22 mouse cellular contexts compared by ENCODE assay signal in genomic region chr13:104596199-104596598, GRCm38 (mm10).
DNase-seq lines count a peak whose midpoint lies in the region; ATAC-seq and TF ChIP-seq lines count a peak whose summit lies in the region.
"Had no signal": no experiment of that assay in that cellular context is flagged by ENCODE, and none has a peak within 500 bp of the region (broad histone marks: within the 10 kb centered on the region; RNA-seq: fewer than 3 reads in every experiment).

No protein-coding gene starts in this region.

- no peak for TF ChIP-seq POLR2A in CH12.LX (IDR thresholded peaks at IDR 0.05; ENCODE audit: low read depth, low read length)

- H3K27me3 ChIP-seq in CH12.LX (replicated peaks) = no peaks in the 10 kb centered on the region
- no peaks in the 10 kb centered on the region for H3K27me3 ChIP-seq in limb, embryonic 10.5 days (ENCODE audit: low read depth, poor library complexity, severe bottlenecking)
- no peaks in the 10 kb centered on the region for H3K27me3 ChIP-seq in hindbrain, embryonic 10.5 days (ENCODE audit: insufficient read depth, poor library complexity, severe bottlenecking)
- H3K27me3 ChIP-seq: Patski had no signal

- no peak for TF ChIP-seq CTCF in CH12.LX (conservative IDR thresholded peaks at IDR 0.05 in 1 of 2, IDR thresholded peaks at IDR 0.05 in 1 of 2; ENCODE audit: low read depth in 2 of 2, low read length in 2 of 2)

- H3K79me2 ChIP-seq in CH12.LX (replicated peaks; ENCODE audit: control insufficient read depth, extremely low read depth, insufficient read depth, poor library complexity, severe bottlenecking) = no peaks in the 10 kb centered on the region

- no peak for DNase-seq in CH12.LX (ENCODE audit: extremely low read depth)
- DNase-seq in right cerebral cortex, postnatal 36 days (ENCODE audit: low spot score in 2 of 2) = no peak
- no peak for DNase-seq in limb, embryonic 10.5 days (ENCODE audit: low spot score)
- no peak for DNase-seq in heart, postnatal 4 days
- no peak for DNase-seq in hindbrain, embryonic 10.5 days (ENCODE audit: low spot score)
- DNase-seq: adrenal gland, adult 2 months; adrenal gland, adult 8-10 months; adrenal gland, postnatal 10 days; adrenal gland, postnatal 14 days; adrenal gland, postnatal 25 days; adrenal gland, postnatal 36 days; B cell, adult 2 months; cerebellum, adult 11 months; cerebellum, adult 11-12 months; cerebellum, adult 18-20 months; cerebellum, adult 2 months; cerebellum, adult 8-10 months had no signal

- 93% methylated on average over 4 of the region's 4 CpGs for WGBS in limb, embryonic 10.5 days
- 89% methylated on average over 4 of the region's 4 CpGs for WGBS in hindbrain, embryonic 10.5 days

- in situ Hi-C loops in CH12.LX (cut with MboI; ENCODE audit: low pct_ligation_motif_present, low pct_unique_long_range_greater_than_20kb, low sequenced_read_pairs) = no loop called here

- peak; percentile 57 for ATAC-seq in CD4-positive, CD25-positive, alpha-beta regulatory T cell, adult 4 months
- peak; percentile 40 for ATAC-seq in activated CD4-positive, CD25-positive, alpha-beta regulatory T cell, adult 4 months
- ATAC-seq in inflammation-experienced regulatory T-cells, adult 6 months = peak; percentile 58
- ATAC-seq: Patski had no signal

- no peak for TF ChIP-seq EP300 in CH12.LX (IDR thresholded peaks at IDR 0.05; ENCODE audit: low read length)

- no peak overlapping the region for H3K4me2 ChIP-seq in CH12.LX (ENCODE audit: insufficient read depth, low read depth, poor library complexity, severe bottlenecking)

- H3K4me1 ChIP-seq in CH12.LX (ENCODE audit: control insufficient read depth in 1 of 2, insufficient read depth in 2 of 2) = peaks cover 0 to 7% of the 10 kb centered on the region in 2 experiments; a peak in 2 of 4 replicates
- no peaks in the 10 kb centered on the region for H3K4me1 ChIP-seq in limb, embryonic 10.5 days
- no peaks in the 10 kb centered on the region for H3K4me1 ChIP-seq in hindbrain, embryonic 10.5 days (replicated peaks)

- H3K27ac ChIP-seq in CH12.LX (ENCODE audit: insufficient read depth, low read depth) = no peak overlapping the region
- no peak overlapping the region for H3K27ac ChIP-seq in limb, embryonic 10.5 days
- no peak overlapping the region for H3K27ac ChIP-seq in hindbrain, embryonic 10.5 days

- no peak overlapping the region for H3K9ac ChIP-seq in CH12.LX (ENCODE audit: insufficient read depth, low read depth)

- no peaks in the 10 kb centered on the region for H3K9me3 ChIP-seq in CH12.LX (replicated peaks; ENCODE audit: low read length)
- no peaks in the 10 kb centered on the region for H3K9me3 ChIP-seq in limb, embryonic 10.5 days (replicated peaks)
- H3K9me3 ChIP-seq in hindbrain, embryonic 10.5 days = no peaks in the 10 kb centered on the region
- H3K9me3 ChIP-seq: G1E had no signal

- dilution Hi-C loops in CH12.LX (cut with MboI; ENCODE audit: extremely low pct_ligation_motif_present, extremely low pct_unique_long_range_greater_than_20kb, low sequenced_read_pairs) = no loop called here

- no peak for TF ChIP-seq RAD21 in CH12.LX (IDR thresholded peaks at IDR 0.05; ENCODE audit: low read depth, low read length)

- H3K4me3 ChIP-seq in CH12.LX (replicated peaks in 1 of 3; ENCODE audit: low read depth in 2 of 3, low read length in 2 of 3, poor library complexity in 1 of 3) = no peak overlapping the region
- no peak overlapping the region for H3K4me3 ChIP-seq in limb, embryonic 10.5 days
- no peak overlapping the region for H3K4me3 ChIP-seq in hindbrain, embryonic 10.5 days

- H3K36me3 ChIP-seq in CH12.LX (replicated peaks in 1 of 2; ENCODE audit: control insufficient read depth in 1 of 2, insufficient read depth in 1 of 2, low read length in 1 of 2) = no peaks in the 10 kb centered on the region
- no peaks in the 10 kb centered on the region for H3K36me3 ChIP-seq in limb, embryonic 10.5 days
- no peaks in the 10 kb centered on the region for H3K36me3 ChIP-seq in hindbrain, embryonic 10.5 days
- H3K36me3 ChIP-seq: G1E had no signal

TF ChIP-seq in CH12.LX, 34 proteins besides CTCF, POLR2A, EP300 and RAD21:
- TF ChIP-seq BHLHE40 (IDR thresholded peaks at IDR 0.05; ENCODE audit: low read depth, low read length) (peak; percentile 43; the same call in 1 of the 2 replicates), MAFK (IDR thresholded peaks at IDR 0.05; ENCODE audit: insufficient replicate concordance, low read length) (no peak), RCOR1 (conservative IDR thresholded peaks at IDR 0.05; ENCODE audit: low read depth, low read length) (no peak)
